Mouse (Mus musculus) large intestine, adult 2 months (tissue): Measurements from ENCODE around the gene Hoxc11. TPM values are rescaled to one million over a fixed set of nuclear protein-coding genes. Genes with fewer than 3 reads are reported as not detected.

ENCODE experiments used
- DNase-seq: peaks from one replicate; pipeline ENCODE4 v3.0.0-alpha.2; 2012; ENCODE audit warnings: low read depth, low spot score
- WGBS: fragments of 180-500 bp; shearing (Covaris S2); methylation state at CpG from one replicate; pipeline ENCODE4 v1.1.7; 2018; 5-methylcytosine and 5-hydroxymethylcytosine counted together
- polyA plus RNA-seq: library from polyadenylated mRNA; depleted of rRNA; stranded (reverse); fragments of >200 nt; gene quantifications from 2 replicates; pipeline ENCODE4 v1.2.3, GENCODE M21; 2012

Hoxc11 gene
- polyA plus RNA-seq, 1 experiment: not detected

- no peak for DNase-seq
- WGBS: 20% methylated on average over 13 of the region's 13 CpGs
These were observed 24.6 kb downstream of the Hoxc11 start for GRCm38 (mm10) chr15:102978615-102979515.

GRCm38 (mm10) chr15:102979936-102980335, 25.7 kb downstream of the Hoxc11 start:
- DNase-seq: no peak
- 10% methylated on average over 1 of the region's 1 CpGs for WGBS

GRCm38 (mm10) chr15:102980352-102980751, 26.1 kb downstream of the Hoxc11 start:
- no peak for DNase-seq
- WGBS: 7% methylated on average over 11 of the region's 11 CpGs

- no peak for DNase-seq
- WGBS: 3% methylated on average over 14 of the region's 14 CpGs
These were observed 26.7 kb downstream of the Hoxc11 start for GRCm38 (mm10) chr15:102980912-102981311.

GRCm38 (mm10) chr15:102981379-102982288, 27.4 kb downstream of the Hoxc11 start:
- DNase-seq: no peak
- WGBS: 2% methylated on average over 88 of the region's 88 CpGs

DNA sequence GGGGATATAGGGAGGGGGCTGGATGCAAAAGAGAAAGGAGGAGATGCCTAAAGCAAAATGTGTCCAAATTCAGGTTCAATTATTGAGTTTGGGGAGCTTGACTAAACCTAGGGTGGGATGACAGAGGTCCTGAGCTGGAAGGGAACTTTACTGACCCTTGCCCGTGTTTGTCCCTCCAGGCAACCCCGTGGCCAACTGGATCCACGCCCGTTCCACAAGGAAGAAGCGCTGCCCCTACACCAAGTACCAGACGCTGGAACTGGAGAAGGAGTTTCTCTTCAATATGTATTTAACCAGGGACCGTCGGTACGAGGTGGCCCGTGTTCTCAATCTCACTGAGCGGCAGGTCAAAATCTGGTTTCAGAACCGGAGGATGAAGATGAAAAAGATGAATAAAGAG, 29.5 kb downstream of the Hoxc11 start:
- 19% methylated on average over 12 of the region's 12 CpGs for whole genome bisulfite sequencing
- no peak for DNase-seq

DNA sequence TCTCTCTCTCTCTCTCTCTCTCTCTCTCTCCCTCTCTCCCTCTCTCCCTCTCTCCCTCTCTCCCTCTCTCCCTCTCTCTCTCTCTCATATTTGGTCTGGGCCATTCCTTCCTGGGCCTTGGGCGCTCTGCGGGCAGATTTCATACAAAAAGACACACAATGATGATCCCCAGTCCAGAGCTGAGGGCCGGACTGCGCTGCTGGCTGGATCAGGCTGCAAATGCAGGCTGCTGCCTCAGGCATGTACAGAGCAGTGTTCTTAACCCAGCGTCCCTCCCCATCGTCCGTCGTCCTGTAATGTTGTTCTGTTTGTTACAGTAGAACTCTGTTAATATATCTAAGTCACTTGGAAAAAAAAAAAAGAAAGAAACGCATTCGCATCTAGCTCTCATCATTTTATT, 30.3 kb downstream of the Hoxc11 start:
- no peak for DNase-seq
- 31% methylated on average over 10 of the region's 10 CpGs for WGBS

DNA sequence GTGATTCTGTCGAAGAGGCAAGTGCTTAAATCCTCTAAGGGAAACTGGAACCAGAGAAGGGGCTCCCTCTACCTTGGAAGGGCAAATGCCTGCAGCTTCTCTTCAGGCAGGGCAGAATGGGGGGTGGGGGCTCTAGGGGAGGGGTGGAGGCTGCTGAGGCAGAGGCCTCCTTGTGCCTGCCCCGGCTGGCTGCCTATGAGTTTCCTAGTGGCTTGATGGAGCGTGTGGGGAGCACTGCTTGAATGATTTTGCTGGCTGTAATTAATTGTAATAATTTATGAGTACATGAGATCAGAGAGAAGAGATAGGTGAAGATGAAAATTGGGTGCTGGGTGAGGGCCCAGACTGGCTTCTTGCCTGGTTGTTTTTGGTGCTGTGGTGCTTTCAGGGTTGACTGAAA, 30.7 kb downstream of the Hoxc11 start:
- 48% methylated on average over 3 of the region's 3 CpGs for WGBS
- DNase-seq: no peak

GRCm38 (mm10) chr15:102987124-102987833, 33.1 kb downstream of the Hoxc11 start:
- WGBS: 7% methylated on average over 21 of the region's 21 CpGs
- peak; percentile 72 for DNase-seq

GRCm38 (mm10) chr15:102988078-102988477, 33.9 kb downstream of the Hoxc11 start:
- DNase-seq: no peak
- 28% methylated on average over 5 of the region's 5 CpGs for WGBS

- DNase-seq: no peak
These were observed 36.5 kb downstream of the Hoxc11 start, which contains the start of gene Hoxc8 for GRCm38 (mm10) chr15:102990461-102991397. Hoxc8 (plus strand) TSS chr15:102990607.

DNA sequence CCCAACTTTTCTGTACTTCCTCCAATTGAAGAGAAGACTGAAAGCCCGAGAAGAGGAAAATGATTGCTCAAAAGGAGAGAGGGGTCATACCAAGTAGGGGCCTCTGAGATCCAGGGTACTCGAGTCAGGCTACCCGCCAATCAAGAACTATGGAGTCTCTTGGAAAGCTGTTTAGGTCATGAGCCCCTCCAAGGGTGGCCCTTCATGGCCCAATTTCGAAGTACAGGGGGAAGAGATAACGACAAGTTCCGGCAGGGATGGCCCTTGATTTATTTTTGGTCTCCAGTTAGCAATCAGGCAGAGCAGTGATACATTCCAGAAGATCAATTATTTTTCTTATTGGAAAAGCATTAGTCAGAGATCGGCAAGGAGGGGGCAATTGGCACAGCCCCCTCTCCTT, 37.6 kb downstream of the Hoxc11 start:
- WGBS: 11% methylated on average over 7 of the region's 7 CpGs
- no peak for DNase-seq

More at GRCm38 (mm10) chr15:102990461-102991397, 36.5 kb downstream of the Hoxc11 start, which contains the start of gene Hoxc8:
- 7% methylated on average over 69 of the region's 69 CpGs for WGBS

- WGBS: 15% methylated on average over 11 of the region's 11 CpGs
These were observed 38.0 kb downstream of the Hoxc11 start for GRCm38 (mm10) chr15:102992206-102992605.

GRCm38 (mm10) chr15:102992863-102993262, 38.6 kb downstream of the Hoxc11 start:
- 15% methylated on average over 3 of the region's 3 CpGs for WGBS
- DNase-seq: no peak

More at GRCm38 (mm10) chr15:102992206-102992605, 38.0 kb downstream of the Hoxc11 start:
- DNase-seq: no peak

GRCm38 (mm10) chr15:102996548-102996947, 42.3 kb downstream of the Hoxc11 start:
- 10% methylated on average over 9 of the region's 9 CpGs for WGBS

DNA sequence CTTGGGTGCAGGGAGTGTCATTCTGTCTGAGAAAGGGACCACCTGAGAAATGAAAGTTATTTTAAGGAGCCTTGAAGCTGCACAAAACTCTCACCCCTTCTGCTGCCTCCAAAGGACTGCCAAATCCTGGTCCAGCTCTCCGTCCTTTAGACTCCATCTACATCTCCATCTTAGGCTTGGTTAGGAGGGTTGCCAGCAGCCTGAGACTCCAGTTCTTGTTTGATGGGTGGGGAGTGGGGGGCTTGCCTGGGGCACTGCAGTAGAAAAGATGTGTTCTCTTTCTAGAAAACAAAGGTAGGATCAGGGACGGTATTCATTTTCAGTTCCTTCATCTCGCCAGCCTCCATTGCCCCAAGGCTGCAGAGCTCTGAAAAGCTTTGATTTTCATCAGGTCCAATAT, 43.2 kb downstream of the Hoxc11 start:
- 12% methylated on average over 3 of the region's 3 CpGs for WGBS
- DNase-seq: no peak

More at GRCm38 (mm10) chr15:102996548-102996947, 42.3 kb downstream of the Hoxc11 start:
- no peak for DNase-seq

GRCm38 (mm10) chr15:102997939-102998355, 43.7 kb downstream of the Hoxc11 start, which contains the start of gene Hoxc6:
Hoxc6 (plus strand) TSS chr15:102998257.
- no peak for DNase-seq
- WGBS: 2% methylated on average over 19 of the region's 19 CpGs

GRCm38 (mm10) chr15:102998608-102999182, 44.5 kb downstream of the Hoxc11 start:
- WGBS: 3% methylated on average over 19 of the region's 19 CpGs
- no peak for DNase-seq
